Mouse (Mus musculus): Measurements from ENCODE around the gene Tead1.
A peak's percentile ranks its signal among the peaks of the same experiment; 100 is the strongest.

DNA sequence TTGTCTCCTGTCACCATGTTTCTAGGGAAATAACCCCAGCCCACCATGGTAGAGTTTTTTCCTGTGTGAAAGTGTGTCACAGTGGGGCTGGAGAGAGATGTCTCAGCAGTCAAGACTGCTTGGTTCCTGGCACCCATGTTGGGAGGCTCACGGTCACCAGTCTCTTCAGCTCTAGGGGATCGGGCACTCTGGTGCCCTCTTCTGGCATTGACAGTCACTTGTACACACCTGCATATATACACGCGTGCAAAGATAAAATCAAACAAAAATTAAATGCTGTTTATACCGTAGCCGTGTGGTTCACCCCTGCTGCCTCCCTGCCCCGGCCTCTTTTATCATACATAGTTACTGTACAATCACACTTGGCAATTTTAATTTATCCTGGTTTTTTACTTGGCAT lies 134.0 kb downstream of the Tead1 start:
- TF ChIP-seq POLR2A (IDR thresholded peaks at IDR 0.05; ENCODE audit: insufficient read depth, low read depth, low read length) (no peak), CTCF (IDR thresholded peaks at IDR 0.05) (peak; percentile 52)

Data from heart, adult 2 months (tissue).